Mouse (Mus musculus) intestine, postnatal 0 days (tissue): ENCODE results near the gene Slc39a11. TPM values are rescaled to one million over a fixed set of nuclear protein-coding genes. Genes with fewer than 3 reads are reported as not detected.
A peak's percentile ranks its signal among the peaks of the same experiment; 100 is the strongest.

Experiments used
- ATAC-seq: fragments of 200-750 bp; cut with Nextera tagmentation; 2 replicates; pipeline ENCODE4 v1.8.0; 2017; ENCODE audit warnings: mild to moderate bottlenecking, moderate TSS enrichment, moderate library complexity
- H3K27ac ChIP-seq: fragments of 300-500 bp; sonication (generic); 2 replicates; pipeline ENCODE4 v1.5.1; 2014; ENCODE audit warnings: mild to moderate bottlenecking, low read depth, low read length, moderate library complexity
- H3K27me3 ChIP-seq: fragments of 300-500 bp; sonication (generic); replicated peaks from 2 replicates; pipeline ENCODE4 v1.6.1; 2014; ENCODE audit warnings: low read length, mixed read lengths; ENCODE audit not compliant: control insufficient read depth, insufficient read depth
- H3K36me3 ChIP-seq: fragments of 300-500 bp; sonication (generic); 2 replicates; pipeline ENCODE4 v1.6.1; 2014; ENCODE audit warnings: mild to moderate bottlenecking, moderate library complexity; ENCODE audit not compliant: control insufficient read depth, insufficient read depth
- H3K4me1 ChIP-seq: fragments of 300-500 bp; sonication (generic); replicated peaks from 2 replicates; pipeline ENCODE4 v1.6.1; 2014; ENCODE audit warnings: antibody characterized with exemption, low read length, mixed read lengths; ENCODE audit not compliant: control insufficient read depth, insufficient read depth
- H3K4me2 ChIP-seq: fragments of 300-500 bp; sonication (generic); replicated peaks from 2 replicates; pipeline ENCODE4 v1.6.1; 2014; ENCODE audit warnings: low read depth, mild to moderate bottlenecking, moderate library complexity
- H3K4me3 ChIP-seq: fragments of 300-500 bp; sonication (generic); 2 replicates; pipeline ENCODE4 v1.5.1; 2014; ENCODE audit warnings: low read depth, low read length
- H3K9ac ChIP-seq: fragments of 300-500 bp; sonication (generic); 2 replicates; pipeline ENCODE4 v1.6.1; 2014; ENCODE audit warnings: mild to moderate bottlenecking, low read depth, low read length
- H3K9me3 ChIP-seq: fragments of 300-500 bp; sonication (generic); 2 replicates; pipeline ENCODE4 v1.6.1; 2016; ENCODE audit warnings: mixed run types; ENCODE audit not compliant: control insufficient read depth
- CTCF ChIP-seq: sonication (generic); IDR thresholded peaks from 2 replicates; pipeline ENCODE4 v1.5.1; 2016; ENCODE audit warnings: low read depth, mild to moderate bottlenecking, control low read depth, antibody characterized with exemption, moderate library complexity
- WGBS: fragments of 180-500 bp; shearing (Covaris S2); extraction: QIAGEN DNeasy Blood & Tissue Kit; methylation state at CpG from one replicate; pipeline ENCODE4 v1.1.7; 2014; 5-methylcytosine and 5-hydroxymethylcytosine counted together
- polyA plus RNA-seq: library from polyadenylated mRNA; unstranded; fragments of >200 nt; fragmentation: Nextera tagmentation; extraction: Ambion mirVana; gene quantifications from 2 replicates; pipeline ENCODE4 v1.2.1, GENCODE M21; 2015

Slc39a11 gene
- polyA plus RNA-seq, 1 experiment from 2014 or later: 50.7 TPM

DNA sequence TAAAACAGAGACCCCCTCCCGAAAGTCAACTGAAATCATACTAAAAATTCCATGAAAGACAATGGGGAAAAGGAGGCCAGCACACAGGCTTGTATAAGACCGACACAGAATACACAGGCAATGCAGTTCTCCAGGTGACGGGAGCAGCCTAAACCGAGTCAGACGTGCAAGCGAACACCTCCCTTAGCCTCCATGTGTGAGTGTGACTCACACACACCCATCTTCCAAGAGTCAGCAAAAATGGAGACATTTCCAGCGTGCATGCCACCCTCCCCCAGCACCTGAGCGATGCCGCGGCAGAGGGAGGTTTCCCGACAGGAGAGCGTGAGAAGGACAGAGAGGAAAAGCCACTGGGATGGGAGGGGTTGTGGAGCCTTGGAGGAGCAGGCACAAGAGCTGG, 258.2 kb downstream of the Slc39a11 start:
- H3K4me2 ChIP-seq: no peak overlapping the region
- no peak overlapping the region for H3K9ac ChIP-seq
- H3K9me3 ChIP-seq: no peaks in the 10 kb centered on the region
- H3K36me3 ChIP-seq: no peaks in the 10 kb centered on the region
- no peak for TF ChIP-seq CTCF
- no peaks in the 10 kb centered on the region for H3K27me3 ChIP-seq
- ATAC-seq: no peak
- H3K27ac ChIP-seq: no peak overlapping the region
- H3K4me3 ChIP-seq: no peak overlapping the region
- 93% methylated on average over 12 of the region's 12 CpGs for WGBS
- H3K4me1 ChIP-seq: no peaks in the 10 kb centered on the region

GRCm38 (mm10) chr11:113389637-113390036, 260.2 kb downstream of the Slc39a11 start:
- Histone ChIP-seq H3K9ac (no peak overlapping the region), H3K4me2 (no peak overlapping the region), H3K27me3 (no peaks in the 10 kb centered on the region), H3K4me3 (no peak overlapping the region), H3K4me1 (no peaks in the 10 kb centered on the region), H3K36me3 (no peaks in the 10 kb centered on the region), H3K27ac (no peak overlapping the region), H3K9me3 (no peaks in the 10 kb centered on the region)
- ATAC-seq: no peak
- 49% methylated on average over 6 of the region's 6 CpGs for WGBS
- no peak for TF ChIP-seq CTCF

- no peak overlapping the region for H3K27ac ChIP-seq
- no peak overlapping the region for H3K9ac ChIP-seq
- no peaks in the 10 kb centered on the region for H3K27me3 ChIP-seq
- no peak overlapping the region for H3K4me3 ChIP-seq
- H3K4me2 ChIP-seq: no peak overlapping the region
- 43% methylated on average over 10 of the region's 10 CpGs for WGBS
- no peaks in the 10 kb centered on the region for H3K9me3 ChIP-seq
- ATAC-seq: no peak
- H3K4me1 ChIP-seq: no peaks in the 10 kb centered on the region
- H3K36me3 ChIP-seq: no peaks in the 10 kb centered on the region
- TF ChIP-seq CTCF: no peak
Measured at GRCm38 (mm10) chr11:113382674-113383571, 267.0 kb downstream of the Slc39a11 start.

- Histone ChIP-seq H3K27ac (no peak overlapping the region), H3K4me3 (no peak overlapping the region), H3K9me3 (no peaks in the 10 kb centered on the region), H3K9ac (no peak overlapping the region), H3K36me3 (no peaks in the 10 kb centered on the region), H3K4me1 (no peaks in the 10 kb centered on the region), H3K4me2 (no peak overlapping the region), H3K27me3 (no peaks in the 10 kb centered on the region)
- WGBS: 92% methylated on average over 8 of the region's 8 CpGs
- ATAC-seq: no peak
- TF ChIP-seq CTCF: no peak
Measured at GRCm38 (mm10) chr11:113381550-113381949, 268.3 kb downstream of the Slc39a11 start.

DNA sequence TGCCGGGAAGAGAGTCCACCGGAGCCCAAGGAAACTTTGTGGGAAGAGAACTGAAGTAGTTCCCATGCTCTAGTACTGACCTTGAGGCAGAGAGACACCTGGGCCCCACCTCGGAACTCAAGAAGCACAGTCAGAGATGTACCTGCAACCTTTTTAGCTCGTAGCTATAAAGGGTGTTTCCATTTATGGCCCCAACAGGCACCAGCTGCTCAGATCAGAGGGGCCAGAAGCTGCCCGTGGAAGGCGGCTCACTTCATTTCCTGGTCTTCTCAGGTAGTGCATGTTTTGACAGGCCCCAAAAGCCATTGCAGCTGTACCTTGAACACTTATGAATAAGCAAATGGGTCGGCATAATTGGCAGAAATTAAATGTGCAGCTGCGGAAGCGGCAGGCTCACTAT, 271.0 kb downstream of the Slc39a11 start:
- peak overlapping the region; percentile 35; the same call in 1 of the 2 replicates for H3K27ac ChIP-seq
- peak; percentile 73 for ATAC-seq
- 44% methylated on average over 9 of the region's 9 CpGs for WGBS

DNA sequence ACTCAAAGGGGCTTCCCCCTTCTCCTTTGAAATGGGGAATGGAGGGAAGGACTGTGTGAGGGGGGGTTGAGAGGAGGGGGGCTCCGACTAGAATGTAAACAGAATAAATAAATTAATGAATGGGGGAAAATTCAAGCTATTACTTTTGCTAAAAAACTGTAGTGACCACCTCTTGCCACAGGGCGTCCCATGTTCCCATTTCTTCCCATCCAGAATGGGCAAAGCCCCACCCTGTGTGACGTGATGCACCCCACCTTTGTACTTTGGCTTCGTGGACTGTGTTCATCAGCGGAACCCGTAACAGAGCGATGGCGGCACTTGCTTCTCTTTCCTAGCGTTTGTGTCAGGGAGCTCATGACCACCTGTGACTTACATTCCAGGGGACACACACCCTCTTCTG, 273.8 kb downstream of the Slc39a11 start:
- Histone ChIP-seq H3K9me3 (no peaks in the 10 kb centered on the region), H3K4me2 (no peak overlapping the region), H3K36me3 (no peaks in the 10 kb centered on the region), H3K9ac (no peak overlapping the region), H3K27ac (no peak overlapping the region), H3K4me1 (no peaks in the 10 kb centered on the region), H3K27me3 (no peaks in the 10 kb centered on the region), H3K4me3 (no peak overlapping the region)
- ATAC-seq: peak; percentile 36; the same call in 1 of the 2 replicates
- TF ChIP-seq CTCF: peak; percentile 40; the same call in 1 of the 2 replicates
- WGBS: 79% methylated on average over 9 of the region's 9 CpGs

More for the DNA sequence above, 271.0 kb downstream of the Slc39a11 start:
- TF ChIP-seq CTCF: no peak
- Histone ChIP-seq H3K9ac (no peak overlapping the region), H3K4me3 (no peak overlapping the region), H3K27me3 (no peaks in the 10 kb centered on the region), H3K4me2 (0 out of 2 replicates have a peak overlapping the region, but pooled peaks have one; percentile 13), H3K4me1 (no peaks in the 10 kb centered on the region), H3K36me3 (no peaks in the 10 kb centered on the region), H3K9me3 (no peaks in the 10 kb centered on the region)
